Mouse (Mus musculus) cortical plate, adult 2 months (tissue): ENCODE data around the gene Olfr9.

Experiments used
- CTCF ChIP-seq: fragments of 200-500 bp; IDR thresholded peaks from 2 replicates; pipeline ENCODE4 v1.5.1; 2011; ENCODE audit warnings: mild to moderate bottlenecking, control low read depth, low read length; ENCODE audit not compliant: insufficient read depth; ENCODE audit errors: extremely low read depth
- POLR2A ChIP-seq: fragments of 200-500 bp; IDR thresholded peaks from 2 replicates; pipeline ENCODE4 v1.6.1; 2011; ENCODE audit warnings: mild to moderate bottlenecking, low read length, control low read depth; ENCODE audit not compliant: insufficient read depth; ENCODE audit errors: extremely low read depth

GRCm38 (mm10) chr10:128976395-128976794 is 12.8 kb upstream of the Olfr9 start:
- TF ChIP-seq CTCF: no peak
- no peak for TF ChIP-seq POLR2A
